Mouse (Mus musculus) liver, postnatal 0 days (tissue): ENCODE results near the gene Atp1b1. TPM values are rescaled to one million over a fixed set of nuclear protein-coding genes. Genes with fewer than 3 reads are reported as not detected.

Source experiments
- ATAC-seq: fragments of 200-750 bp; cut with Nextera tagmentation; 2 replicates; pipeline ENCODE4 v1.8.0; 2017; ENCODE audit warnings: mild to moderate bottlenecking, moderate library complexity
- DNase-seq: peaks from one replicate; pipeline ENCODE4 v3.0.0-alpha.2; 2016
- H3K27ac ChIP-seq: fragments of 300-500 bp; sonication (generic); 2 replicates; pipeline ENCODE4 v1.5.1; 2014; ENCODE audit warnings: antibody characterized with exemption, moderate library complexity, mild to moderate bottlenecking, low read depth
- H3K27me3 ChIP-seq: fragments of 300-500 bp; sonication (generic); 2 replicates; pipeline ENCODE4 v1.6.1; 2014; ENCODE audit warnings: low read length, control low read depth, mixed read lengths; ENCODE audit not compliant: insufficient read depth
- H3K36me3 ChIP-seq: fragments of 300-500 bp; sonication (generic); replicated peaks from 2 replicates; pipeline ENCODE4 v1.6.1; 2014; ENCODE audit warnings: mild to moderate bottlenecking, control low read depth, low read length, moderate library complexity, mixed read lengths; ENCODE audit not compliant: insufficient read depth
- H3K4me1 ChIP-seq: fragments of 300-500 bp; sonication (generic); 2 replicates; pipeline ENCODE4 v1.6.1; 2014; ENCODE audit warnings: antibody characterized with exemption, mild to moderate bottlenecking, control low read depth; ENCODE audit not compliant: insufficient read depth
- H3K4me2 ChIP-seq: fragments of 300-500 bp; sonication (generic); 2 replicates; pipeline ENCODE4 v1.6.1; 2014; ENCODE audit warnings: low read depth, mild to moderate bottlenecking, low read length, moderate library complexity, mixed read lengths
- H3K4me3 ChIP-seq: fragments of 300-500 bp; sonication (generic); 2 replicates; pipeline ENCODE4 v1.5.1; 2014; ENCODE audit warnings: low read depth, low read length
- H3K9ac ChIP-seq: fragments of 300-500 bp; sonication (generic); replicated peaks from 2 replicates; pipeline ENCODE4 v1.6.1; 2014; ENCODE audit warnings: mild to moderate bottlenecking, moderate library complexity
- H3K9me3 ChIP-seq: fragments of 300-500 bp; sonication (generic); 2 replicates; pipeline ENCODE4 v1.6.1; 2016; ENCODE audit warnings: mild to moderate bottlenecking, control low read depth, low read length, mixed read lengths
- CTCF ChIP-seq: sonication (generic); IDR thresholded peaks from 2 replicates; pipeline ENCODE4 v1.5.1; 2016; ENCODE audit warnings: antibody characterized with exemption, low read depth
- EP300 ChIP-seq: IDR thresholded peaks from 2 replicates; pipeline ENCODE4 v1.6.1; 2016; ENCODE audit warnings: antibody characterized with exemption, low read depth, mild to moderate bottlenecking
- whole genome bisulfite sequencing: fragments of 180-500 bp; shearing (Covaris S2); extraction: QIAGEN DNeasy Blood & Tissue Kit; methylation state at CpG from one replicate; pipeline ENCODE4 v1.1.7; 2014; ENCODE audit not compliant: insufficient replicate concordance; 5-methylcytosine and 5-hydroxymethylcytosine counted together
- polyA plus RNA-seq: library from polyadenylated mRNA; unstranded; fragments of >200 nt; fragmentation: Nextera tagmentation; extraction: Ambion mirVana; gene quantifications from 2 replicates; pipeline ENCODE4 v1.2.1, GENCODE M21; 2015

The Atp1b1 gene
- polyA plus RNA-seq, 1 experiment from 2014 or later = 38.6 TPM

GRCm38 (mm10) chr1:164493042-164493705, 35.0 kb upstream of the Atp1b1 start:
- WGBS = 69% methylated on average over 8 of the region's 8 CpGs
- no peak for ATAC-seq
- no peaks in the 10 kb centered on the region for H3K4me1 ChIP-seq
- no peaks in the 10 kb centered on the region for H3K36me3 ChIP-seq
- H3K9me3 ChIP-seq = no peaks in the 10 kb centered on the region
- H3K4me3 ChIP-seq = no peak overlapping the region
- H3K4me2 ChIP-seq = no peak overlapping the region
- no peak overlapping the region for H3K27ac ChIP-seq
- no peak for TF ChIP-seq CTCF
- TF ChIP-seq EP300 = no peak
- H3K27me3 ChIP-seq = no peaks in the 10 kb centered on the region
- DNase-seq = no peak
- no peak overlapping the region for H3K9ac ChIP-seq

- no peak overlapping the region for H3K9ac ChIP-seq
- no peaks in the 10 kb centered on the region for H3K9me3 ChIP-seq
- no peak overlapping the region for H3K4me3 ChIP-seq
- H3K4me2 ChIP-seq = no peak overlapping the region
- no peaks in the 10 kb centered on the region for H3K4me1 ChIP-seq
- H3K27ac ChIP-seq = no peak overlapping the region
- ATAC-seq (no peak), DNase-seq (no peak)
- TF ChIP-seq CTCF (no peak), EP300 (no peak)
- 70% methylated on average over 3 of the region's 3 CpGs for WGBS
- H3K27me3 ChIP-seq = no peaks in the 10 kb centered on the region
- no peaks in the 10 kb centered on the region for H3K36me3 ChIP-seq
Measured at GRCm38 (mm10) chr1:164492476-164492875, 34.3 kb upstream of the Atp1b1 start.

DNA sequence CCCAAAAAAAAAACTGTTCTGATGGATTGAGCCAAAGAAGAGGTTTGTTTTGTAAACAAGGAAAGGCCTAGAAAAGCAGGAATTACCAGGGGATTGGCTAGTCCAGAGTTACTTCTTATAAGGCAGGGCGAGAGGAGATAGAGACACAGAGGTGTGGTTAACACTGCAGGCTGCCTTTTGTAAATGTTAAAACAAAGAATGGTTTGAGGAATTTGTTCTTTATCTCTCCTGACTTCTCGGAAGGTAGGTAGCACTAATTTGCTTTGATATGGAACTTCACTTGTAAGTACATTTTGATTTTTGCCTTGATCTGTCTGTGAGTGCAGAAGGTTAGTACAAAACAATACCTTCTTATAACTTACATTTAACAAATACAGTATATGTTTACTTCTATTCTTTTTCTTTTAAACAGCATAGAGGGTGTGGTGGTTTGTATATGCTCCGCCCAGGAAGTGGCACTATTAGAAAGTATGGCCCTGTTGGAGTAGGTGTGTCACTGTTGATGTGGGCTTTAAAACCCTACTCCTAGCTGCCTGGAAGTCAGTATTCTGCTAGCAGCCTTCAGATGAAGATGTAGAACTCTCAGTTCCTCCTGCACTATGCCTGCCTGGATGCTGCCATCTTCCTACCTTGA, 31.9 kb upstream of the Atp1b1 start:
- Histone ChIP-seq H3K4me3 (no peak overlapping the region), H3K4me2 (no peak overlapping the region), H3K9me3 (no peaks in the 10 kb centered on the region), H3K27me3 (no peaks in the 10 kb centered on the region), H3K27ac (no peak overlapping the region), H3K4me1 (no peaks in the 10 kb centered on the region), H3K9ac (no peak overlapping the region), H3K36me3 (no peaks in the 10 kb centered on the region)
- ATAC-seq (no peak), DNase-seq (no peak)
- TF ChIP-seq EP300 (no peak), CTCF (no peak)
- 78% methylated on average over 3 of the region's 3 CpGs for WGBS

DNA sequence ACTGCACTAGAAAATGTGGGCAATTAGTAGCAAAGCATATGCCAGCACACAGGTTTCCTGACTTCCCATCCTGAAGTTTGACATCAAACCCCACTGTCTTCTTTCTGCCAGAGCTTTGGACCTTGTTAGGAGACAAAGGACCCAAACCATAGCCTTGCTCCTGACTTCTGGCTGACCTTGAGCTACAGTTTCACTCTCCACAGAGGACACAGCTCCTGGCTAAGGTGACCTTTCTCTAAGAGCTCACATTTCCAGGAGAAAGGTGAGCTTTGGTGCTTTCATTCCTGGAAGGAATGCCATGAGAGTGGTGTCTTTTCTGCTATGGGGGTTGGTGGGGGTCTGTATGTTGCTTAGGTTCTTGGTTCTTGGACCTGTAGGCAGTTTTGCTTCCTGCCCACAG, 25.6 kb upstream of the Atp1b1 start:
- H3K9ac ChIP-seq = no peak overlapping the region
- no peak for ATAC-seq

GRCm38 (mm10) chr1:164482833-164483232, 24.7 kb upstream of the Atp1b1 start:
- 75% methylated on average over 3 of the region's 3 CpGs for WGBS
- Histone ChIP-seq H3K4me2 (no peak overlapping the region), H3K4me1 (no peaks in the 10 kb centered on the region), H3K9me3 (no peaks in the 10 kb centered on the region), H3K4me3 (no peak overlapping the region), H3K27ac (no peak overlapping the region), H3K36me3 (no peaks in the 10 kb centered on the region), H3K27me3 (no peaks in the 10 kb centered on the region), H3K9ac (no peak overlapping the region)
- TF ChIP-seq CTCF = no peak
- no peak for TF ChIP-seq EP300
- DNase-seq (no peak), ATAC-seq (no peak)

More for the DNA sequence above, 25.6 kb upstream of the Atp1b1 start:
- Histone ChIP-seq H3K36me3 (no peaks in the 10 kb centered on the region), H3K4me1 (no peaks in the 10 kb centered on the region), H3K4me2 (no peak overlapping the region), H3K27me3 (no peaks in the 10 kb centered on the region), H3K9me3 (no peaks in the 10 kb centered on the region), H3K4me3 (no peak overlapping the region), H3K27ac (no peak overlapping the region)
- no peak for DNase-seq
- no peak for TF ChIP-seq CTCF
- TF ChIP-seq EP300 = no peak

GRCm38 (mm10) chr1:164481645-164482354, 23.6 kb upstream of the Atp1b1 start:
- H3K9ac ChIP-seq = no peak overlapping the region
- no peaks in the 10 kb centered on the region for H3K27me3 ChIP-seq
- H3K9me3 ChIP-seq = no peaks in the 10 kb centered on the region
- H3K4me2 ChIP-seq = no peak overlapping the region
- H3K4me3 ChIP-seq = no peak overlapping the region
- H3K27ac ChIP-seq = no peak overlapping the region
- WGBS = 61% methylated on average over 9 of the region's 9 CpGs
- TF ChIP-seq EP300 = no peak
- TF ChIP-seq CTCF = no peak
- H3K36me3 ChIP-seq = no peaks in the 10 kb centered on the region
- H3K4me1 ChIP-seq = no peaks in the 10 kb centered on the region
- ATAC-seq = no peak
- no peak for DNase-seq
